19 mouse cellular contexts compared by ENCODE assay signal in the genomic region with DNA sequence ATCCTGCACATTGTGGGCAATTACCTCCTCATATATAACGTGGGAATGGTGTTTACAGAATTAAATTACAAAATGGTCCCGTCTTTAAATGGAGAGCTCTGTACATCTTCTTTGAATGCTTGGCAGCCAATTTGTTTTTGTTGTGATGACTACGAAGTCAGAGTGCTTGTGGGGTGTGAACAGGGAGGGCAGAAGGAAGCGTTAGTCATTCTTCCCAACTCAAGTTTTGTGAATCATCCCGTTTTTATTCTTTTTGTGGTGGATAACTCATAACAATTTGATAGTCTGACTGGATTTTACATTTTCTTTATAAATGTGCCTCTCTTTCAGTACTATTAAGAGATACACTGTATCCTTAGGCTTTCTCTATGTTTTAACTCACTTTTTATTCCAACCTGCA.
"Had no signal": no experiment of that assay in that cellular context is flagged by ENCODE, and none has a peak within 500 bp of the region (broad histone marks: within the 10 kb centered on the region; RNA-seq: fewer than 3 reads in every experiment).

No protein-coding gene starts in this region.

- DNase-seq: kidney, adult 8-10 months; kidney, postnatal 10 days; kidney, postnatal 36 days; layer of hippocampus, postnatal 36 days; liver, postnatal 0 days; lung, embryonic 14.5 days; right cerebral cortex, adult 18-20 months; thymus, adult 2 months; thymus, postnatal 14 days; thymus, postnatal 4 days had no signal

- H3K9me3 ChIP-seq: kidney, embryonic 15.5 days; midbrain, embryonic 12.5 days; midbrain, embryonic 15.5 days; neural tube, embryonic 12.5 days; neural tube, embryonic 15.5 days had no signal

- H3K4me1 ChIP-seq: kidney, embryonic 15.5 days; midbrain, embryonic 12.5 days; midbrain, embryonic 15.5 days; neural tube, embryonic 12.5 days; neural tube, embryonic 15.5 days had no signal

- H3K27me3 ChIP-seq: kidney, embryonic 15.5 days; midbrain, embryonic 12.5 days; midbrain, embryonic 15.5 days; neural tube, embryonic 12.5 days; neural tube, embryonic 15.5 days had no signal

- H3K36me3 ChIP-seq: kidney, embryonic 15.5 days; midbrain, embryonic 12.5 days; midbrain, embryonic 15.5 days; neural tube, embryonic 12.5 days; neural tube, embryonic 15.5 days had no signal

- H3K9ac ChIP-seq: kidney, embryonic 15.5 days; liver, embryonic 14.5 days; liver, postnatal 0 days; lung, embryonic 14.5 days; midbrain, embryonic 12.5 days; midbrain, embryonic 15.5 days; neural tube, embryonic 12.5 days; neural tube, embryonic 15.5 days had no signal

- ATAC-seq: liver, postnatal 0 days; lung, postnatal 0 days; midbrain, embryonic 15.5 days had no signal

- H3K4me3 ChIP-seq: kidney, embryonic 15.5 days; left cerebral cortex, adult 2 months; midbrain, embryonic 12.5 days; midbrain, embryonic 15.5 days; neural tube, embryonic 12.5 days; neural tube, embryonic 15.5 days had no signal

- H3K27ac ChIP-seq: kidney, embryonic 15.5 days; left cerebral cortex, adult 2 months; liver, embryonic 14.5 days; macrophage; midbrain, embryonic 12.5 days; midbrain, embryonic 15.5 days; neural tube, embryonic 12.5 days; neural tube, embryonic 15.5 days had no signal

- H3K4me2 ChIP-seq: kidney, embryonic 15.5 days; lung, embryonic 14.5 days; midbrain, embryonic 12.5 days; midbrain, embryonic 15.5 days; neural tube, embryonic 12.5 days; neural tube, embryonic 15.5 days had no signal
